Mouse (Mus musculus): ENCODE results near the gene Stk4. TPM values are rescaled to one million over a fixed set of nuclear protein-coding genes. Genes with fewer than 3 reads are reported as not detected.

Stk4 gene
- polyA plus RNA-seq, 1 experiment from 2014 or later, result 33.9 TPM

DNA sequence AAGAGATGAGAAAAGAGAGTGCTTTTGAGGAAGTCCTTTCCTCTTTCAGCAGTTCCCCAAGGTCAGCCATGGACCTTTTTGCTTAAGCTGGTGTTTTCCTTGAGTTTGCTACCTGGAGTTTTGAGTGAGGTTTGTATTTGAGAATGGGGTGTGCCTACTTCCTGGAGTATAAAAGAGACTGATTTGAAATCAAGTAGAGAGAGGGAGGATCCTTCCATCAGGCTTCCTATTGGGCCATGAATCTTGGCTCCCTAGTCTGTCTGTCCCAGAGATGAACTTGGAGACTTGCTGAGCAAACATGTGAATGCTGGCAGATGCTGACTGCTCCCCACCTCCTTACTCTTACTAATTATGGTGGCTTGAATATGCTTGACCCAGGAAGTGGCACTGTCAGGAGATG lies 122.2 kb downstream of the Stk4 start:
- H3K27me3 ChIP-seq (ENCODE audit: low read depth, poor library complexity, severe bottlenecking), result no peaks in the 10 kb centered on the region
- no peaks in the 10 kb centered on the region for H3K9me3 ChIP-seq (replicated peaks)
- H3K36me3 ChIP-seq, result no peaks in the 10 kb centered on the region
- H3K4me1 ChIP-seq, result no peaks in the 10 kb centered on the region
- no peak overlapping the region for H3K4me3 ChIP-seq
- H3K27ac ChIP-seq (replicated peaks), result no peak overlapping the region
- no peak for DNase-seq (ENCODE audit: low spot score)

DNA sequence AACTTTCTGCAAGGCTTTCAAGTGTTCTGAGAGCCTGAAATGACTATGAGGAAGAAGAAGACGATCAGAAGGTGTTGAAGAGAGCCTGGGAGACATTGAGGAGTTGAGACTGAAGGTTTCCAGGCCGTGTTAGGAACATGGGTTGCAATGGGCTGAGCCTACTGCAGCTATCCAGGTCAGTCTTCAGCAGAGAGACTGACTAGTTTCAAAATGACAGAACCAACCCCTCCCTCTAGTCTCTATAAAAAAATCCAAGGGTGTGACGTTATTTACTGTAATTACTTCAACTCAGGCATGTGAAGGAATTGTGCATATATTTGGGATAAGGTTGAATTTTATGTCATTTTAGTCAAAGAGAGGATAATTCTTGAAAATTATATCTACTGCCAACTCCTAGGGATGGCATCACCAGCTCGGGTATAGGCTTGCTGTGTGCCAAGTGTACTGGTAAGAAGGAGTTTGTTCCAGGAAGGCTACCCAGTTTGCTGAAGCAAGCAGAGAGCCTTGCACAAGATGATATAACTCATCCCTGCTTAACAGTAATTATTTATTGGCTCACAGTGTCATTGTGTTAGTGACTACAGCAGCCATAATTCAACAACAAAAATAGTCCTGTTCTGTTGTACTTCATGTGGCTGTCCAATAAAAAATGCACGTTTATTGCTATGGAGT lies 125.0 kb downstream of the Stk4 start:
- H3K4me3 ChIP-seq, result no peak overlapping the region
- H3K4me1 ChIP-seq, result no peaks in the 10 kb centered on the region
- no peak overlapping the region for H3K27ac ChIP-seq (replicated peaks)
- H3K36me3 ChIP-seq, result no peaks in the 10 kb centered on the region
- no peak for DNase-seq (ENCODE audit: low spot score)
- 86% methylated on average over 5 of the region's 5 CpGs for WGBS
- H3K27me3 ChIP-seq (ENCODE audit: low read depth, poor library complexity, severe bottlenecking), result no peaks in the 10 kb centered on the region
- no peaks in the 10 kb centered on the region for H3K9me3 ChIP-seq (replicated peaks)

DNA sequence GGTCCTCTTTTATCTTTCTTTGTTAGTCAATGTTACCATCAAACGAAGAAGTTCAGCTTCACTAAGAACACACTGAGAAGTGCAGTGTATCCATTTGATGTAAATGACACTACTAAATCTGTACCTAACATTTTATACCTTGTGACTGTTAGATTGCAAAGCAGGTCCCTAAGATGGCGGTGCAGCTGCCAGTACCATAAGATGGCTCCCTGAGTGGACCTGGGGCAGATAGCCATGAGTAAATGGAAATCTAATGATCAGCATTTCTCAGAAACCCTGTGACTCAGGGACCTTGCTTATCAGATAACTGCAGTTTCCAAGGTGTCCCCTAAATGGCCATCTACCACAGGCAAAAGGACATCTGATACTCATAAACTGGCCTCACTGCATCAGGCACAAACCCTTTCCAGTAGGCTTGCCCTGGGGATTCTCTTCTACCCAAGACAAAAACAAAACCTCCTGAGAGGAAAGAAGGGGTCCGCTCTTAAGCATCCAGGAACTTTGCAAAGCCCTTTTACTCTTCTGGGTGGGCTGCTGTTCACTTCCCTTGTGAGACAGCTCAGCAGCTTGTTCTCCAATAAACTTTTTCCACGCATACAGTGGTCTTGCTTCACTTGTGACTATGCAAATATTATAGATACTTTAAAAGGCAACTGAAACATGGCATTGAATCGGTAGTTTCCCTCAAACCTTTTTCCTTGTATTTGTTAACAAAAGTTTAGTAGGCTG lies 126.0 kb downstream of the Stk4 start:
- Histone ChIP-seq H3K36me3 (no peaks in the 10 kb centered on the region), H3K9me3 (replicated peaks) (no peaks in the 10 kb centered on the region), H3K27me3 (ENCODE audit: low read depth, poor library complexity, severe bottlenecking) (no peaks in the 10 kb centered on the region), H3K4me3 (no peak overlapping the region), H3K27ac (replicated peaks) (no peak overlapping the region), H3K4me1 (no peaks in the 10 kb centered on the region)
- DNase-seq (ENCODE audit: low spot score), result no peak
- 87% methylated on average over 5 of the region's 5 CpGs for WGBS

DNA sequence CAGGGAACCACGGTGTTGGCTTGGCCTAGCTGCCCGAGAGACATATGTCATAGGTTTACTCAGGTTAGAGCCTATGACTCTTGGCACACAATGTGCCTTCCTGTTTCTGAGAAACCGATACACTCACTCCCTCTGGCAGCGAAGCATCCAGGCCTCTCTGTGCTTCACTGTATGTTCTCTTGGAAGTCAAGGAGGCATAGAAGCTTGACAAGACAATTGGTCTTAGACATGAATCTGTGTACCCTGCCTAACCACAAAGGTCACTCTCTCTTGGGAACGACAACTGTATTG lies 126.5 kb downstream of the Stk4 start:
- Histone ChIP-seq H3K36me3 (no peaks in the 10 kb centered on the region), H3K4me3 (no peak overlapping the region), H3K27me3 (ENCODE audit: low read depth, poor library complexity, severe bottlenecking) (no peaks in the 10 kb centered on the region), H3K4me1 (no peaks in the 10 kb centered on the region), H3K27ac (replicated peaks) (no peak overlapping the region), H3K9me3 (replicated peaks) (no peaks in the 10 kb centered on the region)
- 91% methylated on average over 5 of the region's 5 CpGs for WGBS
- DNase-seq (ENCODE audit: low spot score), result no peak

DNA sequence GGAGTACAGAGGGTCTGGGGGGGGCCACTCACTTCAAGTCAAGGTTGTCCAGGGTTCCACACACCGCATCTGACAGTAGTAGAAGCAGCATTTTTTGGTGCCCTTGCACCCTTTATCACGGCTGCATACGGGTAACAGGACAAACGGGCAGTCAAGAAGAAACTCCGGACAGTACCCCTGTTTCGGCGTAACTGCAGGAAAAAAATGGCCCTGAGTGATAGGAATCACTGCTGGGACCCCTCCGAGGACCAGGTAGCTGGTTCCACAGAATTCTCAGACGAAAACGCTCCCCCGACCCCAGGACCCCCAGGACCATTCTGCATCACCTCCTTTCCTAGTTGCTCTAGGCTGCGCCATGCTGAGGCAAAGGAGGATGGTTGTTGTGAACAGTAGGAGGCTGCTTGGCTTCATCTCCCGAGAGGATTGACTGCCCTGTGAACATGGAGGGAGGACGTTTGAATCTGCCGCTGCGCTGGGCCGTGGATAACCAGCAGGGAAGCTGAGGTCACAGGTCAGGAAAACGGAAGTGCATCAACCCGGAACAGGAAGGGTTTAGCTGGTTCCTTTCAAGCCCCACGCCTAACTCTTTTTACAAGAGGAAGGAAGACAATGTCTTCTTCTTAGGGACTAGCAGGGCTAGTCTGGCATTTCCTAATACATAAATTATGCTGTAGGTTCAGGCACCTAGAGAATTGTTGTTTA lies 129.7 kb downstream of the Stk4 start, which contains the start of gene Wfdc15a:
Gene Wfdc15a, minus strand, starts transcription at position 505 of the 702 bp plus-strand sequence.
- no peak within 1 kb of the TSS for H3K4me3 ChIP-seq
- H3K27ac ChIP-seq (replicated peaks), result no peak within 1 kb of the TSS
- H3K9me3 ChIP-seq (replicated peaks), result no peaks in the 10 kb centered on the region
- no peaks in the 10 kb centered on the region for H3K27me3 ChIP-seq (ENCODE audit: low read depth, poor library complexity, severe bottlenecking)
- WGBS, result 77% methylated on average over 20 of the region's 20 CpGs
- H3K36me3 ChIP-seq, result no peaks in the 10 kb centered on the region
- no peak for DNase-seq (ENCODE audit: low spot score)
- no peaks in the 10 kb centered on the region for H3K4me1 ChIP-seq

Other genes with a start within 250 kb of the Stk4 start
- 0.39 and 0.60 TPM in 2 replicates for gene Ccn5, start 249.5 kb upstream of the Stk4 start, polyA plus RNA-seq (2016; fragmentation: Nextera tagmentation; extraction: Ambion mirVana)
- not detected in 2 replicates for gene Kcnk15, start 216.7 kb upstream of the Stk4 start, polyA plus RNA-seq (2016; fragmentation: Nextera tagmentation; extraction: Ambion mirVana)
- 0.98 and 2.1 TPM in 2 replicates for gene Rims4, start 151.6 kb upstream of the Stk4 start, polyA plus RNA-seq (2016; fragmentation: Nextera tagmentation; extraction: Ambion mirVana)
- 322 and 331 TPM in 2 replicates for gene Ywhab, start 75.4 kb upstream of the Stk4 start, polyA plus RNA-seq (2016; fragmentation: Nextera tagmentation; extraction: Ambion mirVana)
- gene Pabpc1l, start 44.9 kb upstream of the Stk4 start, polyA plus RNA-seq (2016; fragmentation: Nextera tagmentation; extraction: Ambion mirVana), result 0.87 and 1.4 TPM in 2 replicates
- gene Tomm34, start 847 bp downstream of the Stk4 start, polyA plus RNA-seq (2016; fragmentation: Nextera tagmentation; extraction: Ambion mirVana), result 58.7 and 60.0 TPM in 2 replicates
- gene Kcns1, start 100.8 kb downstream of the Stk4 start, polyA plus RNA-seq (2016; fragmentation: Nextera tagmentation; extraction: Ambion mirVana), result 0.06 TPM in 1 of 2 replicates, not detected in the other
- not detected in 2 replicates for gene Wfdc5, start 112.4 kb downstream of the Stk4 start, polyA plus RNA-seq (2016; fragmentation: Nextera tagmentation; extraction: Ambion mirVana)
- gene Wfdc12, start 120.3 kb downstream of the Stk4 start, polyA plus RNA-seq (2016; fragmentation: Nextera tagmentation; extraction: Ambion mirVana), result not detected in 2 replicates
- gene Wfdc15a, start 129.8 kb downstream of the Stk4 start, polyA plus RNA-seq (2016; fragmentation: Nextera tagmentation; extraction: Ambion mirVana), result not detected in 2 replicates
- not detected in 2 replicates for gene Wfdc15b, start 151.3 kb downstream of the Stk4 start, polyA plus RNA-seq (2016; fragmentation: Nextera tagmentation; extraction: Ambion mirVana)
- gene Svs2, start 168.1 kb downstream of the Stk4 start, polyA plus RNA-seq (2016; fragmentation: Nextera tagmentation; extraction: Ambion mirVana), result not detected in 2 replicates
- not detected in 2 replicates for gene Svs3b, start 186.3 kb downstream of the Stk4 start, polyA plus RNA-seq (2016; fragmentation: Nextera tagmentation; extraction: Ambion mirVana)
- not detected in 2 replicates for gene Svs4, start 208.1 kb downstream of the Stk4 start, polyA plus RNA-seq (2016; fragmentation: Nextera tagmentation; extraction: Ambion mirVana)
- not detected in 2 replicates for gene Svs3a, start 218.9 kb downstream of the Stk4 start, polyA plus RNA-seq (2016; fragmentation: Nextera tagmentation; extraction: Ambion mirVana)
- gene Svs6, start 246.4 kb downstream of the Stk4 start, polyA plus RNA-seq (2016; fragmentation: Nextera tagmentation; extraction: Ambion mirVana), result not detected in 2 replicates